Mouse (Mus musculus): ENCODE measurements at regions not wholly inside any gene's neighbourhood (a gene's known extent, or its start where the extent isn't known, plus 50 kb on each side); places are given as distances from the start of the nearest gene placed in this dataset.

GRCm38 (mm10) chr3:35231158-35231928 is 522.6 kb upstream of the Atp11b start:
- DNase-seq: no peak

GRCm38 (mm10) chr3:35232487-35232886 is 521.4 kb upstream of the Atp11b start:
- intact Hi-C loops (cut with DNase I): no loop called here
- no peak for DNase-seq

More at GRCm38 (mm10) chr3:35231158-35231928, 522.6 kb upstream of the Atp11b start:
- intact Hi-C loops (cut with DNase I): no loop called here

GRCm38 (mm10) chr3:35235066-35235465 is 518.8 kb upstream of the Atp11b start:
- DNase-seq: no peak
- intact Hi-C loops (cut with DNase I): no loop called here

GRCm38 (mm10) chr3:35235772-35236171 is 518.1 kb upstream of the Atp11b start:
- intact Hi-C loops (cut with DNase I): no loop called here

GRCm38 (mm10) chr3:35237342-35237741 is 516.6 kb upstream of the Atp11b start:
- no peak for DNase-seq
- intact Hi-C loops (cut with DNase I): no loop called here

More at GRCm38 (mm10) chr3:35235772-35236171, 518.1 kb upstream of the Atp11b start:
- no peak for DNase-seq

GRCm38 (mm10) chr3:35242349-35242748 is 511.6 kb upstream of the Atp11b start:
- intact Hi-C loops (cut with DNase I): no loop called here
- DNase-seq: no peak

GRCm38 (mm10) chr3:35242871-35243529 is 510.9 kb upstream of the Atp11b start:
- DNase-seq: no peak
- intact Hi-C loops (cut with DNase I): no loop called here

- intact Hi-C loops (cut with DNase I): no loop called here
- DNase-seq: no peak
These were observed 508.9 kb upstream of the Atp11b start for GRCm38 (mm10) chr3:35245003-35245402.

DNA sequence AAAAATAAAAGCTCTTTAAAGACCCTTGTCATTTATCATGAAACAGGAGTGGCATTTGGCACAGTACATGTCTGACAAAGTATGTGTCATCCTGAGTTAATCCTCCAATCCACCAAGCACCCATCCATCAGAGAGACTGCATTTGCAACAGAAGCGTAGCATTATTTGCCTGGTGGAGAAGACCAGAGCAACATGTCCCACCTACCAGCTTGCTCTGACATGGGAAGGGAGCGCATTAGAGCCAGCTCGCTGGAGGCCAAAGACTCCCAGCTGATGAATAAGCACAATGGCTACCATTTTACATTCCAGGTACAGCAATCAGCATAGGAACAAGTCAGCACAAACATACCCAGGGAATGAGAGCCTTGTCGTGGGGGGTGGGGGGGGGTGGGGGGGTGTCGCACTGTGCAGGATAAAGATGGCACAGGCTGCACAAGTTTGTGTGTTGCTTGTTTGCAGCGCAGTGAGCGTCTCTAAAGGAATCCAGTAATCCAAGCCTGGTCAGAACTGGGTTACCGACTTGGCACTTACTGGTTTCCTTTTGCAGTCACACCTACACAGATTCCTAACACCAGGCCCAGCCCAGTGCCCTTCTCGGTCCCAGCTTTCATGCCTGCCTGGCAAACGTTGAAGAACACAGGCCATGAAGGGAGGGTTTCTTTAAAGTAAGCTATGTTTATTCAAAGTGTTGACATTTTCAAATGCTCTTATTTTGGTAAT is 507.8 kb upstream of the Atp11b start:
- intact Hi-C loops (cut with DNase I): no loop called here
- DNase-seq: no peak

DNA sequence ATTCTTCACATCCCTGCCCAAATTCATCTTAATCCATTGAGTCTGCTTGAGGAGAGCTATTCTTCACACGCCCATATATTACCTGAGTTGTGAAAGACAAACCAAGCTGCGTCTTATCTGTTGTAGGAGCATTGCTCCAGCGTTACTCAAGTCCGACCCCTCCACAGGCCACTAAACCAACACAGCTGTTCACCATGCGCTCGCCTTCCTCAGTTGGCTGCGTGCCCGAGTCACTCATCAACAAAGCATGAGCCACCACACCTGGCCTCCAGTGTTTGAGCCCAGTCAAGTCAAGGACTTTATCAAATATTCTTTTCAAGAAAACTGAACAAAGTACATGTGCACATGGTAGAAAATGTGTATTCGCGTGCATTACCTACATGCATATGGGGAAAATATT is 504.7 kb upstream of the Atp11b start:
- no peak for DNase-seq
- intact Hi-C loops (cut with DNase I): no loop called here

- intact Hi-C loops (cut with DNase I): no loop called here
- DNase-seq: no peak
These were observed 503.7 kb upstream of the Atp11b start for GRCm38 (mm10) chr3:35250092-35250749.

DNA sequence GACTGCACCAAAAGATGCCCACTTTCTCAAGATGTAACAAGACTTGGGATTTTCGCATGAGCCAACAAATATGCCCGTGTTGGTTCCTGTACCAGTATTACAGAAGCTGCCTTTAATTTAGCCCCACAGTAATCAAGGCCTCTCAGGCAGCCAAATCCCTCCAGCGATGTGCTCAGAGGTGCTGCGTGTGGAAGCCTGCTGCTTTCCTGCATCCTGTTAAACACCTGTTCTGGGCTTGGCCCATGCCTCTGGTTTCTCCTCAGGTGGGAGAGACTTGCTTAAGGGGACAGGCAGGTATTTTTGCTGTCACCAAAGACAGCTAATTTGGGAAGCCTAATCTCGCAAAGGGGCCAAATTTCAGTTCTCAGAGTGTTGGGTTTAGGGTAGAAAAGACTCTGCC is 500.0 kb upstream of the Atp11b start:
- no peak for DNase-seq
- intact Hi-C loops (cut with DNase I): no loop called here

- DNase-seq: no peak
- intact Hi-C loops (cut with DNase I): no loop called here
These were observed 493.0 kb upstream of the Atp11b start for GRCm38 (mm10) chr3:35260936-35261335.

DNA sequence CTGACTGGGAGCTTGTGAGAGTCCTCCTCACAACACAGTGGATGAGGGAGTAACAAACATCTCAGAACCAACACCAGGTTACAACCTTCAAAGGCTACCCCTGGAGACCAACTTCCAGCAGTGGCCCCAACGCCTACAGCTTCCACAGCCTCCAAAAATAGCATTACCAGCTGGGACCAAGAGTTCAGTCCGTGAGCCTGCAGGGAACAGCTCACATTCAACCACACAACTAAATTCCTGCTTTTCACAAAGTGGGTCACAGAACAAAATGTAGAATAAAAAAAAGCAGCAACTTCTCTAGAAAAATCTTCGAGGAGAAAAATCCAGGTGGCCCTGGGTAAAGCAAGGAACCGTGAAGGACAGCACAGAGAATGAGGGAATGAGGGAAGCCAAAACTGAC is 485.0 kb upstream of the Atp11b start:
- intact Hi-C loops (cut with DNase I): no loop called here
- no peak for DNase-seq

- DNase-seq: no peak
- intact Hi-C loops (cut with DNase I): no loop called here
These were observed 483.7 kb upstream of the Atp11b start for GRCm38 (mm10) chr3:35269977-35270880.

DNA sequence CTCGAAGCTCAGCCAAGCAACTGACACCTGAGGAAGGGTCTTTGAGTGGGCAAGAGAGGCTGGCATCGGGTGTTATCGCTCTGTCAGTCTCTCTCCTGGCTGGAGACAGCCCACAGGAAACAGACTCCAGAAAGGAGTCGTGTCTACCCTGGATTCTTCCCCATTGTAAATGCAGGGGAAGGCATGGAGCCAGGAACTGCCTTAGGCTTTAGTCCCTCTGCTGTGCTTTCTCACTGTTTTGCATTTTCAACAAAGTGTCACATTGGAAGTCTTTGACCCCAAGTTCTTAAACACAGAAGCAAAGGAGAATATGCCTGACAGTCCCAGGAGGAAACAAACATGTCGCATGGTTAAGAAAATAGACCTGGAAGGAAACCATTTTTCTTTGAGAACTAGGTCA is 480.4 kb upstream of the Atp11b start:
- intact Hi-C loops (cut with DNase I): no loop called here
- no peak for DNase-seq

- intact Hi-C loops (cut with DNase I): no loop called here
- no peak for DNase-seq
These were observed 472.9 kb upstream of the Atp11b start for GRCm38 (mm10) chr3:35280981-35281380.

GRCm38 (mm10) chr3:35282106-35282505 is 471.8 kb upstream of the Atp11b start:
- intact Hi-C loops (cut with DNase I): no loop called here
- DNase-seq: no peak

DNA sequence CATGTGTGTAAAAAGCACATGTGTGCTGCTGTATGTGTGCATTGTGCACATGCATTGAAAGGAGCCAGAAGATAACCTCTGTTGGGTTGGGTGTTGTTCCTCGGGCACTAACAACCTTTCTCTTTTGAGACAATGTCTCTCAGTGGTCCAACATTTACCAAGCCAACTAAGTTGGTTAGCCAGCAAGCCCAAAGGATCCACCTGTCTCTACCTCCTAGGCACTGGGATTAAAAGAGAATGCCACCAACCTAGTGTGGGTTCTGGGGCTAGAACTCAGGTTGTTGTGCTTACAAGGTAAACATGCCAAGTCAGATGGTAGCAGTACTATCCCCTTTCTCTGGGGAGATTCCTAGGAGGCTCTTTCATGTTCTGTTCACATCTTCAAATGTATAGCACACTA is 459.1 kb upstream of the Atp11b start:
- DNase-seq: no peak
- intact Hi-C loops (cut with DNase I): no loop called here

DNA sequence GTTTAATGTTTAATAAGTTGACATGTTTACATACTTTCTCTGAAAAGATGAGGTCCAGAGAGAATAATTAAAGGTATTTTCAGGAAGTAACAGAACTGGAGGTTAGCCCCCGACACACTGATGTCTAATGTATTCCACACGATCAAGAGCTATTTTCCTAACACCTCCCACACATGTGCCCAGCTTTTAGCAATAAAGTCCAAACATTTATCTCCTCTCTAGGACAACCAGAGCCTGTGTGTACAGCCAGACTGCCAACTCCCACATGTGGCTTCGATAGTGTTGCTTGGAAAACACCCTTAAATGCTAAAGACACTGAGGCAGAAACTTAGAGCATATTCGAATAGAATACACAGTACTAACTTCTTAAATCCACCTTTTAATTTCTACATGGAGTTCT is 458.2 kb upstream of the Atp11b start:
- intact Hi-C loops (cut with DNase I): no loop called here
- no peak for DNase-seq
